Mouse (Mus musculus) adrenal gland, postnatal 36 days (tissue): ENCODE data around the gene Moxd1. TPM values are rescaled to one million over a fixed set of nuclear protein-coding genes. Genes with fewer than 3 reads are reported as not detected.

Experiments used
- DNase-seq, 2 experiments: peaks; one replicate each; pipeline ENCODE4 v3.0.0; 2021; ENCODE audit warnings: mixed read lengths in 1 of 2
- long read RNA-seq, 2 experiments: library from polyadenylated mRNA; stranded (forward); transcript quantifications; one replicate each; pipeline ENCODE4 v2.0.0; 2021; ENCODE audit warnings: borderline sequencing depth in 2 of 2
- total RNA-seq, 2 experiments: library from RNA; stranded (reverse); gene quantifications; 2 replicates each; pipeline ENCODE4 v1.2.3; 2021

Moxd1 gene
- total RNA-seq, result under 1 TPM; 0.10 to 0.36 TPM
- long read RNA-seq, experiment 1, partial matches to known transcripts, result 0 of 1 reads
- long read RNA-seq, experiment 1, other reads (novel, unspliced or antisense), result 0 of 1 reads
- long read RNA-seq, experiment 2, result 0 reads

- DNase-seq, result peak; percentile 40 to 63
These were observed at the start of gene Moxd1 for GRCm38 (mm10) chr10:24223449-24224143. TSS of gene Moxd1 (plus strand) at chr10:24223517.

- DNase-seq, result peak in 1 of 2 experiments; percentile 38
These were observed 32.9 kb upstream of the Moxd1 start for GRCm38 (mm10) chr10:24190392-24190791.

GRCm38 (mm10) chr10:24191977-24192376 is 31.3 kb upstream of the Moxd1 start:
- DNase-seq, result no peak

GRCm38 (mm10) chr10:24199303-24199702 is 24.0 kb upstream of the Moxd1 start:
- DNase-seq, result no peak

GRCm38 (mm10) chr10:24200099-24200498 is 23.2 kb upstream of the Moxd1 start:
- no peak for DNase-seq

- no peak for DNase-seq
These were observed 13.2 kb upstream of the Moxd1 start for GRCm38 (mm10) chr10:24210075-24210474.

- DNase-seq, result no peak
These were observed 10.0 kb upstream of the Moxd1 start for GRCm38 (mm10) chr10:24213297-24213696.

GRCm38 (mm10) chr10:24217558-24218268 is 5.6 kb upstream of the Moxd1 start:
- DNase-seq, result peak in 1 of 2 experiments; percentile 20

GRCm38 (mm10) chr10:24220931-24221330 is 2.4 kb upstream of the Moxd1 start:
- DNase-seq, result peak in 1 of 2 experiments; percentile 11

- no peak for DNase-seq
These were observed 406 bp upstream of the Moxd1 start for GRCm38 (mm10) chr10:24222911-24223310.

GRCm38 (mm10) chr10:24224591-24224990 is 1.3 kb downstream of the Moxd1 start:
- no peak for DNase-seq

- DNase-seq, result no peak
These were observed 5.2 kb downstream of the Moxd1 start for GRCm38 (mm10) chr10:24228318-24229183.

- DNase-seq, result no peak
These were observed 9.0 kb downstream of the Moxd1 start for GRCm38 (mm10) chr10:24232281-24232680.

GRCm38 (mm10) chr10:24235426-24236283 is 12.3 kb downstream of the Moxd1 start:
- no peak for DNase-seq

- no peak for DNase-seq
These were observed 23.5 kb downstream of the Moxd1 start for GRCm38 (mm10) chr10:24246815-24247214.

GRCm38 (mm10) chr10:24248116-24248515 is 24.8 kb downstream of the Moxd1 start:
- no peak for DNase-seq

- DNase-seq, result no peak
These were observed 28.3 kb downstream of the Moxd1 start for GRCm38 (mm10) chr10:24251631-24252030.

- no peak for DNase-seq
These were observed 34.8 kb downstream of the Moxd1 start for GRCm38 (mm10) chr10:24258150-24258549.

- no peak for DNase-seq
These were observed 35.6 kb downstream of the Moxd1 start for GRCm38 (mm10) chr10:24258885-24259284.

GRCm38 (mm10) chr10:24259794-24260590 is 36.7 kb downstream of the Moxd1 start:
- no peak for DNase-seq
